Mouse (Mus musculus) adrenal gland, postnatal 25 days (tissue): Measurements from ENCODE around the gene Spty2d1. TPM values are rescaled to one million over a fixed set of nuclear protein-coding genes. Genes with fewer than 3 reads are reported as not detected.

Experiments used
- DNase-seq: peaks from one replicate; pipeline ENCODE4 v3.0.0; 2021; ENCODE audit warnings: mixed read lengths
- total RNA-seq: library from RNA; stranded (reverse); gene quantifications from 2 replicates; pipeline ENCODE4 v1.2.3, GENCODE M21; 2021

Spty2d1 gene
- total RNA-seq, 1 experiment from 2014 or later: 18.9 TPM

DNA sequence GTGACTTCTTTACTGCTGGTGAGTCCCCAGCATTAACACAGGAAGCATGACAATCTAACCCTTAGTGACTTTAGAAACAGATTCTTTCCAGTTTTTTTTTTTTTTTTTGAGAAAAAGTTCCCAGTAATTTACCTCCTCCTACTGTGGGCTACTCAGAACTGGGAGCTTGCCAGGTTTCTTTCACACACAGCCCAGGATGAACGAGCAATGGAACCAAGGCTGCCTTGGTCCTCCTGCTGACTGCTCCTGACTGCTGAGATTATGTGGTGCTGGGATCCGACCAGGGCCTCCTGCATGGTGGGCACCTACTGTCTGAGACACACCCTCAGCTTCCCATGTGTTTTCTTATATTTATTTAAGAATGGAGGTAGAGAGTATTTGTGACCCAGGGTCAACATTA lies 21.1 kb downstream of the Spty2d1 start:
- DNase-seq: no peak

DNA sequence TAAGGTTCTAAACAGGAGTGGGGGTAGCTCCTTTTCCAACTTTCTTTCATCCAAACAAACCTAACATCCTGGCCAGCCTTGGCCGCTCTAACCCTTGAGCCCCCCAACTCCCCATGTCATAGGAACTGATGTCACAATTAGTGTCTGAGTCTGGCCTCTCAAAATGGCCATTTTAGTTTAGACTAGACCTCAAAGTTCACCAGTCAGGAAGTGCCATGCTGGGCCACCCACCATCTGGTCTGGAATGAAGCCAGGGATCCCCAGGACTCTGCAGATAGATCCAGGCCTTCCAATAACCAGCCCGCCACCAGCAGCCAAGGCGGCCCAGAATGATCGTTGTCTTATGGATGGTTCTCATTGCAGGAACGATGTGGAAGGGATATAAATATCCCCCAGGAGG lies 21.6 kb downstream of the Spty2d1 start:
- no peak for DNase-seq

DNA sequence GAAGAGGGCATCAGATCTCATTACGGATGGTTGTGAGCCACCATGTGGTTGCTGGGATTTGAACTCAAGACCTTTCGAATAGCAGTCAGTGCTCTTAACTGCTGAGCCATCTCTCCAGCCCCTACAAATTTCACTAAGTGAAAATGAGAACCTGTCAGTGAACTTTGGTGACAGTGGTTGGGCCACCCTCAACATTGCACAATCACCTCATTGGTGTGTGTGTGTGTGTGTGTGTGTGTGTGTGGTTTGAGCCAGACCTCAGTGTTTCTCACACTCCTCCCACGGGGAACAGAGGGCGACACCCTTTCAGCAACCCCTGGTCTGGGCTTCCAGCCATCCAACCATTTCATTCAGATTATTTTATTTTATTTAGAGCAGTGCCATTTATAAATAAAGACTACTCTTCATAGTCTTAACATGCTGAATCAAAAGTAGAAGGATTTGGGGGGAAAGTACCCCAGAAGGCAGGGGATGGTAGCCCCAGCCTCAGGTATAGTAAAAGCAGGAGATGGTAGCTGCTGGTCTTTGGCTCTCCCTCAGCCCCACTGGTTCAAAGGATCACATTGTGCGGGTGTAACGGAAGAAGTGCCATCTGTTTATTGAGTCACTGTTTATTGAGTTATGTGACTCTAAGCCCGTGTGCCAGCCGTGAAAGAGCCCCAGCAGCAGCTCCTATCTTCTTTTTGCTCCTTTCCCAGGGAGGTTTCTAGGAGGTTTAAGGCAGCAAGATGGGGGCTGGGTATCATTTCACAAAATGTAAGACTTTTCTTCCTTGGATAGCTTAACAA lies 22.3 kb downstream of the Spty2d1 start:
- no peak for DNase-seq

DNA sequence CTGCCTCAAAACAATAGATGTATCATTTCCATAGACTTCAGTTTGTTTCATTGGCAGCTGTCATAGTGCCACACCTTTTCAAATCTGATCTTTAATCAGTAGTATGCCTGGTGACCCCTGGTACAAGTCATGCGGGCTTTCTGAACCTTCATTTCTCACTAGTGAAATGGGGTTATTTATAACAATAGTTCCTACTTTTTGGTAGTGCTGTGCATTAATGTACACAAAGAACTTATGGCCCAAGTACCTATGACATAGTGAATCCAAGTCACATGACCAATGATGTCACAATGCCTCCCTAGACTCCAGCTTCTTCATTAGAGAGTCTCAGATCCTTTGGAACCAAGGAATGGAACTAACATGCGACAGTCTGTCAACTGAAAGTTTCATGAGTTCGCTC lies 24.9 kb downstream of the Spty2d1 start, which contains the start of gene Gm9999:
Gene Gm9999, plus strand, starts transcription at position 301 of the 400 bp plus-strand sequence.
- no peak for DNase-seq

DNA sequence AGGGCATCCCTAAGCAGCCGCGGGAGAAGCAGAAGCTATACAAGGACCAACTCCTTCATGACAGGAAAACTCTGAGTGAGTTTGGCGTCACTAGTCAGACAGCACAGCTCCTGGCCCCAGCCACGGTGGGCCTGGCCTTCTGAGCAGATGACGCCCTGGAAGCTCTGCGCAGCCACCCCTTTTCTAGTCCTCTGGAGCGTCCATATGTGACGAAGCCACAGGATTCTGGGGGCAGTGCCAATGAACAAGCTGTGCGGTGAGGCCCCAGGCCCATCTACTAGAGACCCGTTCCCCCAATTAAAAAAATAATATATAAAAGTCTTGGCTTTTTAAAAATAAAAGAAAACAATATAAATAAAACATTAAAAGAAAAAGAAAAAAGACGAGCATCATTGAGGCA lies 32.8 kb downstream of the Spty2d1 start:
- DNase-seq: no peak

DNA sequence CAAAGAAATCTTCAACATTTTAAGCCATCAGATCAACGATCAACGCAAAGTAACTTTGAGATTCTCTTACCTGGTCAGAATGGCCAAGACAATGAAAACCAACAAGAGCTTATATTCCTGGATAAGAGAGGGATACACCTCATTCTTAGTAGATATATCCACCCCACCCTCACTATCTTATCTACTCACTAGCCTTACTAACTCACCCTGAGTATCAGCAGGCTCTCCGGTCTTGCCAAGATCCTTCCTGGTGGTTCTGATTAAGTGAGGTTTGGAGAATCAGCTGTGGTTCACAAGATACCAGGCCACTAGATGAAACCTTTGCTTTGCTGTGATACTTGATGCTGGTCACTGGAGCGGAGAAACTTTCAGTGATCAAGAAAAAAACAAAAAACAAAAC lies 33.6 kb downstream of the Spty2d1 start:
- no peak for DNase-seq

DNA sequence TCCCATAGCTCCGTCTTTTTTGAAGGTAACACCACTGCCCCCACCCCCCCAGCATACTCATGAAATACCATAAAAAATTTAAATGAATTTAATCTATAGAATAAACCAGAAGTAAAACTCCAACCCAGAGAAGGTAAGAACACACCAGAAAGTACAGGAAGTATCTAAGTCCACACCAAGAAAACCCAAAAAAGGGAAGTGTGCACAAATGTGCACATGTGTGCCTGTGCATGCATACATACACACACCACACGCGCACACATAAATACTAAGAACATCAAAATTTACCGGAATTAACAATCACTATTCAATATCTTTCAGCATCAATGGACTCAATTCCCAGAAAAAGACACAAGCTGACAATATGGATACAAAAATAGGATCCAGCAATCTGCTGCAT lies 38.3 kb downstream of the Spty2d1 start:
- DNase-seq: no peak

DNA sequence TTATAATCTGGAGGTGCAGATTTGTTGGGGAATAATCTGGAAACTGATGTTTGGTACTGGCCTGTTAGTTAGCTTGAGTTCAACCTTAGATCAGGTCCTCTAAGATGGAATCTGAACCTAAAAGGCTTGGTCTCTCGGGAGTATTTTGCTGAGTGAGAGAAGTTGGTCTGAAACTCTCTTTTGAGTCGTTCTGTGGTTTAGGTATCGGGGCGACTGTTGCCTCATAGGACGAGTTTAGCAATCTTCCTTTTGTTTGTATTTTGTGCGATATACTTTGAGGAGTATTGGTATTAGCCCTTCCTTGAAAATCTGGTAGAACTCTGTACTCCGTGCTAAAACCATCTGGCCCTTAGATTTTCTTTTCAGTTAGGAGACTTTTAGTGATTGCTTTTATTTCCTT lies 44.1 kb downstream of the Spty2d1 start:
- DNase-seq: no peak

DNA sequence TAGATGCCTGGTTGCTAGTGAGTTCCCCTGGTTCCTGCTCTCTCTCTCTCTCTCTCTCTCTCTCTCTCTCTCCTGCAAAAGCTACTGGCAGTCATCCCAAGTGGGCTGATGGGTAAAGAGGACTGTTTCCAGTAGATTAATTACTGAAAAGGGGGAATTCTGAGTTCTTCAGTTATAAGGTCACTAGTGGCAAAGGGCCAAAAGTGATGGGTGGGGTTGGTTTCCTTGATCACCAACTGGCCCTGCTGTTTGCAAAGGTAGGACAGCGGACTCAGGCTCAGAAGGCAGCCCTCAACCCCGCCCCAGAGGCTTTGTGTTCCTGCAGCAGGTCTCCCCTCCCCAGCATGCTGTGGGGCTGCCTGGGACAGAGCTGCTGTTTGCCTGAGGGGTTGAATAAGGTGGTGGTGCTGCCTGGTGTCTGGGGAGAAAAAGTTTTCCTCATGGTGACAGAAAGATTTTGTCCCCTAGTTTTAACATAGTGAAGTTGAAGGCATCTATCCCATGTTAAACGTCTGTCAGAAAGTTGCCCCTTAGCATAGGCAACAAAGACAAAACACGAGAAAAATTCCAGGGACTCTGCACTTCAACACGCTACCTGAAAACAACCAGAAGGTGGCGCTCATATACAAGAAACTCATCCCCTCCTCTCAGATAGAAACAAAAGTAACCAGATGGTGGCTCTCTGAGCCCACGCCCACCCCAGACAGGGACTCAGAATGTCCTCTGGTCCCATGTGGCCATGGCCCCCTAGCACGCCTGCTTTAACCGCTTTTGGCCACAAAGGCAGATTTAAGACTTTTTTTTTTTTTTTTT lies 45.2 kb downstream of the Spty2d1 start:
- DNase-seq: peak; percentile 36

DNA sequence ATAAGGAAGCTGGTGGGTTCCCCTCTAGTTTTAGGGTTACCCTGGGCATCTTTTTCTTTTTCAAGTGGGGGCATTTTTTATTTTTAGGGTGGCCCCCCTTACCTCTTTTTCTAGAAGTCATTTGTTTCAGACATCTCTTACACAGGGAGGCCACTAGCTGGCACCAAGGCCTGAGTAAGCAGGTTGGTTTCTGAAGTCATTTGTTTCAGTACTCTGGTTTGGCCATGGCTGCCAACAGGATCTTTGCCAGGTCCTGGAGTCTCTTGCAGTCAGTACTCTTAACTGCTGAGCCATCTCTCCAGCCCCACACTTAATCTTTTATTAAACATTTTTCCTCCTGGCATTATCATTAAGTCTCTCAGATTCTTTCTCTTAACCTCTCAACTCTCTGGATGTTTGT lies 46.1 kb downstream of the Spty2d1 start:
- peak; percentile 13 for DNase-seq

DNA sequence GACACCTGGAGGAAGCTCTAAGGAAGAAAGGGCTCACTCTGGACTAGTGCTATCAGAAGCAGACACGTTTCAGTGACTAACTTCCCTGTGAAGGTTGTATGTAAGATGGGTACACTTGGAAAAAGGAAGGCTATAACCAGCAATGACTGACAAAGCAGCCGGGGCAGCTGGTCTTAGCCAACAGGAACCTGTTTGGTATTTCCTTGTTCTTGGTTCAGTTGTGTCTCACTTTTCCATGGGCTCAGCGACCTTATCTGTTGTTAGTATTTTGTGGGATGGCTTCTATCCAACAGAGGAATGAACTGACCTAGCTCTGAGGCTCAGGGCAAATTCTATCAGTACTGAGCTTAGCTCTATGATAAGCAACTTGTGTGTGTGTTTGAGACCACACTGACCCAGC lies 47.2 kb downstream of the Spty2d1 start:
- DNase-seq: no peak

DNA sequence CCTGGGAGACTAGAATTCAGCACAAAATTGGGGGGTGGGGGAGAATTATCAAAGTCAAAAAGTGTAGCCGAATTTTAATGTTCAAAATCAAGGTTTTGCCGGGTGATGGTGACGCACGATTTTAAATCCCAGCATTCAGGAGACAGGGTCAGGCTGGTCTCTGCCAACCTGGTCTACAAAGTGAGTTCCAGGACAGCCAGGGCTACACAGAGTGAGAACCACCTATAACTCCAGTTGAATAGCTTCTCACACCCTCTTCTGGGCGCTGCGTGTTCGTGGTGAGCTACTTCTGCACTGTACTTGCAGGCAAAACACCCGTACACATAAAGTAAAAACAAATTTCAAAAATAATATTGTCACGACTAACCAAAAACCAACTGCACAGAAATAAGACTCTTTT lies 49.4 kb downstream of the Spty2d1 start:
- DNase-seq: no peak

DNA sequence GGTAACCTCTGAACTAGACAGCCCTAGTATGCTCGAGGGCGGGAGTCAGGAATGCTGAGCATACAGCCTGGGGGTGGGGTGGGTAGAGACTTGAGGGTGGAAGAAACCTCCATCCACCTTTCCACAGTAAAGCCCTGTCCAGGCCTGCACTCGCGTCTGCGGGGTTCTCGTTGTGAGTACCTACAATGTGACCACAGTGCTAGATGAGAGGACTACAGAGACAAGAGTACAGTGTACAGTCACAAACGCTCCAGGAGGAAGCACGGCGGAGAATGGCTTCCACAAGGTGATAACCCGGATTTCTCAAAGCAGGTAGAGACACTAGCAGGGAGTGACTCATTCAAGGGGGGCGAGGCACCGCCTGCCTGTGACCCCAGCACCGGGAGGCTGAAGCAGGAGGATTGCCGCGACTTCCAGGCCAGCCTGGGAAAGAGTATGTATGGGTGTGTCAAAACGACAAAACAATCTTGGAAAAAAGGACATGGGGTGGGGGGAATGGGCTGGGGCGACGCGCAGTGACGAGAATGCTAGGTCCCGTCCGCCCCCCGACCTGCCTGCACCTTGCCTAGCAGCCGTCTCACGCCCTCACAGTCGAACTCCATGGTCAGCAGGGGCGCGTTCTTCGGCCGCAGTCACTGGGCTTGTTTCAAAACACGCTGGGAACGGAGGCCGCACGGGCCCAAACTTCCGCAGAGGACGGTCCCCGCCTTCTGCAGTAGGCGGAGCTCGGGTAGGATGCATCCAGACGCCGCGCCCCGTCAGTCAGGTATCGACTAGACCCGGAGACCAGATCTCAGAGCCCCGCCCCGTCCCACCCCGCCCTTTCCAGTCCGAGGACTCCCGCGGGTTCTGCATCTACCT lies 50.1 kb downstream of the Spty2d1 start, which contains the start of gene Uevld:
Gene Uevld, minus strand, starts transcription at position 697 of the 861 bp plus-strand sequence.
- peak; percentile 96 for DNase-seq

Other genes starting within 250 kb of the Spty2d1 start
- gene Hps5, start 212.3 kb downstream of the Spty2d1 start, total RNA-seq: 27.6 and 34.3 TPM in 2 replicates
- 33.3 and 40.1 TPM in 2 replicates for gene Gtf2h1, start 212.3 kb downstream of the Spty2d1 start, total RNA-seq
- 283 and 320 TPM in 2 replicates for gene Ldha, start 166.9 kb downstream of the Spty2d1 start, total RNA-seq
- not detected in 2 replicates for gene Ldhc, start 147.2 kb downstream of the Spty2d1 start, total RNA-seq
- 88.4 and 93.9 TPM in 2 replicates for gene Tsg101, start 88.4 kb downstream of the Spty2d1 start, total RNA-seq
- 16.7 and 19.1 TPM in 2 replicates for gene Uevld, start 49.9 kb downstream of the Spty2d1 start, total RNA-seq
- not detected in 2 replicates for gene Gm9999, start 24.8 kb downstream of the Spty2d1 start, total RNA-seq
- gene Tmem86a, start 42.2 kb upstream of the Spty2d1 start, total RNA-seq: 25.8 and 53.9 TPM in 2 replicates
- gene Ptpn5, start 125.3 kb upstream of the Spty2d1 start, total RNA-seq: 1.3 and 2.2 TPM in 2 replicates
- not detected in 2 replicates for gene Mrgpra6, start 196.5 kb upstream of the Spty2d1 start, total RNA-seq
- gene Mrgpra9, start 244.4 kb upstream of the Spty2d1 start, total RNA-seq: not detected in 2 replicates